Mouse (Mus musculus) ES-CJ7 (cell line): ENCODE results near the gene Adamts15.
A peak's percentile ranks its signal among the peaks of the same experiment; 100 is the strongest.

ENCODE experiments used
- DNase-seq: peaks from one replicate; pipeline ENCODE4 v3.0.0; 2011; ENCODE audit warnings: low read depth, low spot score

The Adamts15 gene

GRCm38 (mm10) chr9:30921261-30922103 lies 770 bp downstream of the Adamts15 start:
- DNase-seq: peak; percentile 9

GRCm38 (mm10) chr9:30920736-30921135 lies 1.5 kb downstream of the Adamts15 start:
- peak; percentile 84 for DNase-seq

- no peak for DNase-seq
Measured at GRCm38 (mm10) chr9:30919686-30920085, 2.6 kb downstream of the Adamts15 start.

- DNase-seq: no peak
Measured at GRCm38 (mm10) chr9:30918466-30919356, 3.5 kb downstream of the Adamts15 start.

- DNase-seq: no peak
Measured at GRCm38 (mm10) chr9:30916266-30916968, 5.8 kb downstream of the Adamts15 start.

- no peak for DNase-seq
Measured at GRCm38 (mm10) chr9:30914241-30914640, 8.0 kb downstream of the Adamts15 start.

- DNase-seq: no peak
Measured at GRCm38 (mm10) chr9:30913429-30913828, 8.8 kb downstream of the Adamts15 start.

- no peak for DNase-seq
Measured at GRCm38 (mm10) chr9:30912161-30912560, 10.1 kb downstream of the Adamts15 start.

- no peak for DNase-seq
Measured at GRCm38 (mm10) chr9:30910491-30910890, 11.8 kb downstream of the Adamts15 start.

- no peak for DNase-seq
Measured at GRCm38 (mm10) chr9:30908973-30909372, 13.3 kb downstream of the Adamts15 start.

GRCm38 (mm10) chr9:30908296-30908690 lies 14.0 kb downstream of the Adamts15 start:
- DNase-seq: no peak

- DNase-seq: no peak
Measured at GRCm38 (mm10) chr9:30907677-30908295, 14.5 kb downstream of the Adamts15 start.

- DNase-seq: no peak
Measured at GRCm38 (mm10) chr9:30906426-30906825, 15.8 kb downstream of the Adamts15 start.

- DNase-seq: no peak
Measured at GRCm38 (mm10) chr9:30905861-30906260, 16.4 kb downstream of the Adamts15 start.

GRCm38 (mm10) chr9:30903266-30903665 lies 19.0 kb downstream of the Adamts15 start:
- no peak for DNase-seq

- no peak for DNase-seq
Measured at GRCm38 (mm10) chr9:30902641-30903040, 19.6 kb downstream of the Adamts15 start.

GRCm38 (mm10) chr9:30902152-30902551 lies 20.1 kb downstream of the Adamts15 start:
- no peak for DNase-seq

- DNase-seq: no peak
Measured at GRCm38 (mm10) chr9:30897169-30897568, 25.1 kb downstream of the Adamts15 start.

GRCm38 (mm10) chr9:30896752-30897151 lies 25.5 kb downstream of the Adamts15 start:
- DNase-seq: no peak

- no peak for DNase-seq
Measured at GRCm38 (mm10) chr9:30895618-30896017, 26.6 kb downstream of the Adamts15 start.

GRCm38 (mm10) chr9:30886276-30886675 lies 36.0 kb downstream of the Adamts15 start:
- DNase-seq: no peak
